Mouse (Mus musculus): Measurements from ENCODE around the gene Galk2.

DNA sequence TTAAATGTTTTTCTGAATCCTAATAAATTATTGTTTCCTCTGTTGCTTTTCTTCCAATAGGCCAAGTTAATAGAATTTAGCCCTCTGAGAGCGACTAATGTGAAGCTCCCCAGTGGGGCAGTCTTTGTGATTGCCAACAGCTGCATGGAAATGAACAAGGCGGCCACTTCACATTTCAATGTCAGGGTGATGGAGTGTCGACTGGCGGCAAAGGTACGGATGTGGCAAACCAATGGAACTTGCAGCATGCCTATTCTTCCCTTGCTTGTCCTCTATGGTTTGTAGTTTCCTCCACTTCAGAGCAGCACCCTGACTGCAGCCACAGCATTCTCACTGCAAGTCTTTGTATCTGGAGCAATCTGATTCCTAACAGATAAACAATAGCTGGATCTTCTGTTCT lies 72.3 kb downstream of the Galk2 start:
- no peak for TF ChIP-seq CTCF (IDR thresholded peaks at IDR 0.05)
- no peak for TF ChIP-seq EP300 (IDR thresholded peaks at IDR 0.05; ENCODE audit: insufficient read depth, low read depth, low read length)
- no peak for TF ChIP-seq POLR2A (IDR thresholded peaks at IDR 0.05; ENCODE audit: insufficient read depth, low read depth, low read length)

All from heart, adult 2 months (tissue).